Mouse (Mus musculus) E14TG2a.4 (cell line): ENCODE results near the gene Tmem121b.

Experiments
- CTCF ChIP-seq: conservative IDR thresholded peaks from 2 replicates; pipeline ENCODE4 v1.5.1; 2014; ENCODE audit warnings: low read length
- NANOG ChIP-seq: IDR thresholded peaks from 2 replicates; pipeline ENCODE4 v1.6.1; 2014; ENCODE audit warnings: borderline replicate concordance, low read length, mixed read lengths

DNA sequence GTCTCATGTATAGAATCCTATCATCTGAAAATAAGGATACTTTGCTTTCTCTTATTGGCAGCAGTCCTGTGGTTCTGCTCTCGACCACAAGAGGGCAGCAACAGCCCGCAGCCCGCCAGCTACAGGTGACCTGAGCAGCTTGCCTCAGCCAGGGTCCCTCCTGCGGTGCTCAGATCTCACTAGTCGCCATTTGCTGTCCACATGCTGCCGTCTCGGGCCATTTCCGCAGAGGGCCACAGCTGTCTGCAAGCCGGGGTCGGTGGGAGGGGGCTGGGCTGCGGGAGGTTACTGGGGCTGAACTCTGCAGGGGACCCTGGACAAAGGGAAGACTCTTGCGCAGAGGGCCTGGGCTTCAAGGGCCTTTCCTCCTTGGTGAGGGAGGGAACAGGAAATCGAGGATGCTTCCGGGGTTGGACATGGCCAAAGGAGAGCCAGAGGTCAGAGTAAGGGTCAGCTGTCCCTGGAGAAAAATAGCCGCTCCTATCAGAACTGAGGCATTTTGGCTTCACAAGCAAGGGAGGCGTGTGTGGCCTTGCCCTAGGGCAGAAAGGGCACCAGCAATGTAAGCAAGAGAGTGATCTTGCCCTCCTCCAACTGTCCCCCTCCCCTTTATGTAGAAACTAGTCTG lies 45.6 kb upstream of the Tmem121b start:
- TF ChIP-seq CTCF (peak; percentile 97), NANOG (no peak)
